Mouse (Mus musculus): ENCODE data around the gene Gm20696.

DNA sequence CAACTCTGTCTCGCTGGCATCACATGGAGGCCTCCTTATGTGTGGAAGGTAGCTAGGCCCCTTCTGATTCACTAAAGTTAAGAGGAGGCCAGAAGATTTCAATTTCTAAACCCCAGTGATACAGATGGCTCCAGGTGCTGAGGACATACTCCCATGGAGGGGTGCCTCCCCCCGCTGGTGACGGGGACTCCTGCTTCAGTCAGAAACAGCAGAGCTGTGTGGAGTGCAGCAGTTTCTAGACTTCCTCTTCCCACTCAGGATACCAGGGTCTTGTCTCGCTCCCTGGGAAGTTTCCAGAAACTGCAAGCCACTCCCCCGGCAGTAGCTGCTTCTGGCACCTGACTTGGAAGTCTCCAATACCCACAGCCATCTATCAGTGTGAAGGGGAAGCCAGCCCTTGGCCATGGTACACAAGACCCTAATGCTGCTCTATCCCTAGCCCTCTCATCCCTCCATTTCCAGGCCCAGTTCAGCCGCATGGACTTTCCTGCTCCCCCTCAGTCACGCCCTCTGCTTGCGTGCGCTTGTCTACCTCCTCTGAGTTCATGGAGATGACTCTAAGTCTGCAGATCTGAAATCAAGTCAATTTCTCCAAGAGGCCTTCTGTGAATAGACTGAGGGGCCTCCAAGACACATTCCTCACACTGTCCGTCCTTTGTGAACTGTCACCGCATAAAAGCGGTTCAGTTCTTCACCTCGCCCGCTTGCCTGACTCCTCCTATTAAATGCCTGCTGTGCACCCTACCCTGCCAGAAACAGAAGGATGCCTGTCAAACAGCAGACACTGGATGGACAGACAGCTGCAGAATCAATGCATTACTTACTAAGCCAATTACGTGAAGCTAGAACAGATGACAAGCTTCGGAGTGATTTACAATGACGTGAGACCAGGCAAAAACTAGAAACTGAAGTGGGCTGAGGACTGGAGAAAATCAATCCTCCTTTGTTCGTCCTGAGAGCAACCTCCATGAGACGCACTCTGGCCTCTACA is 346.9 kb downstream of the Gm20696 start:
- TF ChIP-seq CTCF (IDR thresholded peaks at IDR 0.05; ENCODE audit: low read depth) = no peak
- TF ChIP-seq EP300 (IDR thresholded peaks at IDR 0.05; ENCODE audit: low read depth) = no peak

All from liver, embryonic 14.5 days (tissue).